Mouse (Mus musculus): ENCODE measurements around the gene Igflr1. TPM values are rescaled to one million over a fixed set of nuclear protein-coding genes. Genes with fewer than 3 reads are reported as not detected.
A peak's percentile ranks its signal among the peaks of the same experiment; 100 is the strongest.

Gene Igflr1
- polyA plus RNA-seq, 1 experiment from 2014 or later = 3.2 TPM

DNA sequence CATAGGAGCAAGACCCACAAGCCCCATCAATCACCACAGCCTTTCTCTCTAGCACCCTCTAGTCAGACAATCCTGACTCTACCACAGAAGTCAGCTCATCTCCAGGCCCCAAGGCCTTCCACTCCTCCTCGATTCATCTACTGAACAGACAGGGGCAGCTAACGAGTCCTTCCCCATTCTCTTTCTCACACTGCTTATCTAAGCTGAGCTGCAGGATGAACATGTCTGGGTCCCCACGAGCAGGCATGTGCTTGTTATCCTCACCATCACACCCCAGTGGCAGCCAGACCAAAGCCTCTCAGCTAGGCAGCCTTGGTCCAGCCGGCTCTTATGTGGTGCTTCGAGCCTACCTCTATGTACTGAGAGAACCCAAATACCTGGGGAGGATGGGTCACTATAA lies 7.2 kb downstream of the Igflr1 start:
- Histone ChIP-seq H3K36me3 (ENCODE audit: control insufficient read depth, insufficient read depth, low read length) (peaks cover 72% of the 10 kb centered on the region), H3K27me3 (ENCODE audit: control insufficient read depth, insufficient read depth, low read length) (no peaks in the 10 kb centered on the region), H3K4me3 (ENCODE audit: low read depth, low read length) (no peak overlapping the region), H3K9me3 (replicated peaks; ENCODE audit: control insufficient read depth, low read length) (no peaks in the 10 kb centered on the region), H3K4me2 (no peak overlapping the region), H3K4me1 (ENCODE audit: control insufficient read depth, insufficient read depth, low read length) (no peaks in the 10 kb centered on the region), H3K27ac (ENCODE audit: low read depth, low read length) (no peak overlapping the region), H3K9ac (ENCODE audit: low read depth, low read length) (no peak overlapping the region)
- 90% methylated on average over 5 of the region's 5 CpGs for WGBS (ENCODE audit: insufficient replicate concordance)
- ATAC-seq (replicated peaks; ENCODE audit: insufficient number of reproducible peaks, low FRiP score, low TSS enrichment) = no peak

DNA sequence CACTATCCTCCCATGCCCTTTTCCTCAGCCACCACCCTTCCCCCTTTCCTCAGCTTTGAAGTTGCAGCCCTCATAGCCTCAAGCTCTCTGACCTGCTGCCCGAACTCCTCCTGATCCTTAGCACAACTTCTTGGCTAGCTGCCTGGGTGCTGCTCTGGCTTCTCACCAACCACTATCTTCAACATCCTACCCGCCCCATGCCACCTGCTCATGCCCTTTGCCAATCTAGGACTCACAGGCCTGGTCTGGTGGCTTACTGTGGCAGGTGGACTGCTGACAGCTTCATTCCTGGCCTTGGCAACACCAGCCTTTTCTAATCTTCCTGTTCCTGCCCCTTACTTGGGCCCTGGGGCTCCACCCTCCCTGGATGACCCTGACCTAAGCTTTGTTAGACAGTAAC lies 7.7 kb downstream of the Igflr1 start:
- no peak for ATAC-seq (replicated peaks; ENCODE audit: insufficient number of reproducible peaks, low FRiP score, low TSS enrichment)
- Histone ChIP-seq H3K4me2 (no peak overlapping the region), H3K9me3 (replicated peaks; ENCODE audit: control insufficient read depth, low read length) (no peaks in the 10 kb centered on the region), H3K9ac (ENCODE audit: low read depth, low read length) (no peak overlapping the region), H3K4me3 (ENCODE audit: low read depth, low read length) (no peak overlapping the region), H3K27ac (ENCODE audit: low read depth, low read length) (no peak overlapping the region), H3K4me1 (ENCODE audit: control insufficient read depth, insufficient read depth, low read length) (no peaks in the 10 kb centered on the region), H3K27me3 (ENCODE audit: control insufficient read depth, insufficient read depth, low read length) (no peaks in the 10 kb centered on the region), H3K36me3 (ENCODE audit: control insufficient read depth, insufficient read depth, low read length) (peaks cover 78% of the 10 kb centered on the region)
- 68% methylated on average over 2 of the region's 2 CpGs for WGBS (ENCODE audit: insufficient replicate concordance)

DNA sequence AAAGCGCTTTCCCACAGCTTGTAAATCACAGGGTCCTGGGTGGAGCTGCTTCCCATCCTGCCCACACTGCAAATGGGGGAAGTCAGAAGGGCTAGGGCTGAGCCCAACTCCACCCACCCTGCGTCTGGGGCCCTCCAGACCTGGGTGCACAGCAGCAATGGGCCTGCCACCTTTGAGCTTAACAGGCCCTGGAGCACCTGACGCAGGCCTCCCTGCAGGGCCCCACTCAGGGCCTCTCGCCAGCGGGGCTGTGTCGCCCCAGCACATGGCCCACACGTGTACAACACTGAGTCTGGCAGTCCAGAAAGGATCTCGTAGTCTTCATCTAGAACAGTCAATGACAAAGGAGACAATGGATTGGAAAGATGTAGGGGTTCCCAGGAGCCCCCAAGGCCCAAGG lies 14.7 kb downstream of the Igflr1 start:
- WGBS (ENCODE audit: insufficient replicate concordance) = 96% methylated on average over 8 of the region's 8 CpGs
- H3K9me3 ChIP-seq (replicated peaks; ENCODE audit: control insufficient read depth, low read length) = no peaks in the 10 kb centered on the region
- 0 out of 2 replicates have a peak, but pooled peaks have one; percentile 4 for ATAC-seq (replicated peaks; ENCODE audit: insufficient number of reproducible peaks, low FRiP score, low TSS enrichment)
- H3K9ac ChIP-seq (ENCODE audit: low read depth, low read length) = no peak overlapping the region
- no peak overlapping the region for H3K4me2 ChIP-seq
- H3K4me3 ChIP-seq (ENCODE audit: low read depth, low read length) = no peak overlapping the region
- peaks cover 77% of the 10 kb centered on the region for H3K36me3 ChIP-seq (ENCODE audit: control insufficient read depth, insufficient read depth, low read length)
- no peaks in the 10 kb centered on the region for H3K4me1 ChIP-seq (ENCODE audit: control insufficient read depth, insufficient read depth, low read length)
- H3K27me3 ChIP-seq (ENCODE audit: control insufficient read depth, insufficient read depth, low read length) = no peaks in the 10 kb centered on the region
- H3K27ac ChIP-seq (ENCODE audit: low read depth, low read length) = no peak overlapping the region

DNA sequence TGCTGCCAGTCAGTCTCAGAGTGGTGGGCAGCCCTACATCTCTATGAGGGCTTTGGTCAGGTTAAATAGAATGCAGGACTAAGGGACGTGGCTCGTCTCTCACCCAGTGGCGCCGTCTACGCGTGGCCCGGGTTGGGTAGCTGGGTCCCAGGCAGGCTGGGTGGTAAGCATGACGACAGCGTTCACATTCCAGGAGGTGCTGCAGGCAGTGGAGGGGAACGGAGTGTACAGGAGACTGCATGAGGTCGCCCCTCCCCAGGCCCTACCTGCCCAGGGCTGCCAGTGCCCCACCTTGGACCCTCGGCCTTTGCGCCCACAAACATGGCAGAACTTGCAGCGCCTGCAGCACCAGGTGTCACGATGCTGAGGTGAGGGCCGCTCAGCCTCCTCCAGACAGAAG lies 16.3 kb downstream of the Igflr1 start:
- Histone ChIP-seq H3K9me3 (replicated peaks; ENCODE audit: control insufficient read depth, low read length) (no peaks in the 10 kb centered on the region), H3K4me2 (no peak overlapping the region), H3K36me3 (ENCODE audit: control insufficient read depth, insufficient read depth, low read length) (peaks cover 74% of the 10 kb centered on the region), H3K9ac (ENCODE audit: low read depth, low read length) (no peak overlapping the region), H3K27me3 (ENCODE audit: control insufficient read depth, insufficient read depth, low read length) (no peaks in the 10 kb centered on the region), H3K4me1 (ENCODE audit: control insufficient read depth, insufficient read depth, low read length) (no peaks in the 10 kb centered on the region), H3K27ac (ENCODE audit: low read depth, low read length) (no peak overlapping the region), H3K4me3 (ENCODE audit: low read depth, low read length) (no peak overlapping the region)
- WGBS (ENCODE audit: insufficient replicate concordance) = 95% methylated on average over 16 of the region's 16 CpGs
- no peak for ATAC-seq (replicated peaks; ENCODE audit: insufficient number of reproducible peaks, low FRiP score, low TSS enrichment)

DNA sequence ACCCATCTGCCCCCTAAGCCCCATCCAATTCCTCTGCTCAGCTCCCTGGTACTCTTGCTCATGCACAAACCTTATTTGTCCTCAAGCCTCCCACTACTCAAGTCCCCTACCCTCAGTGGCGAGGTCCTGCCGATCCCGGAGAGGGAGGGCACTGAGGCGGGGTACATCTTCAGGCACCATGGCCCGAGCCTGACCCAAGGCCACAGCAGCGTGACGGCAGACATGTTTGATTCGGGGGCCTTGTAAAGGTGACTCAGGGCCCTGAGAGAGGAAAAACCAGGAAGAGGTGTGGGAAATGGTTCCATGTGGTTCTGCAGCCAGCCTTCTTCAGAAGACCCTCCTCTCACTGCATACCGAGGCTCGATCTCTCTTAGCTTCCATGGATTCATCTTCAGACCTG lies 19.1 kb downstream of the Igflr1 start:
- Histone ChIP-seq H3K4me3 (ENCODE audit: low read depth, low read length) (no peak overlapping the region), H3K27ac (ENCODE audit: low read depth, low read length) (no peak overlapping the region), H3K9me3 (replicated peaks; ENCODE audit: control insufficient read depth, low read length) (no peaks in the 10 kb centered on the region), H3K36me3 (ENCODE audit: control insufficient read depth, insufficient read depth, low read length) (peaks cover 49% of the 10 kb centered on the region), H3K27me3 (ENCODE audit: control insufficient read depth, insufficient read depth, low read length) (no peaks in the 10 kb centered on the region), H3K9ac (ENCODE audit: low read depth, low read length) (no peak overlapping the region), H3K4me1 (ENCODE audit: control insufficient read depth, insufficient read depth, low read length) (peaks cover 7% of the 10 kb centered on the region), H3K4me2 (no peak overlapping the region)
- 93% methylated on average over 10 of the region's 10 CpGs for WGBS (ENCODE audit: insufficient replicate concordance)
- no peak for ATAC-seq (replicated peaks; ENCODE audit: insufficient number of reproducible peaks, low FRiP score, low TSS enrichment)

- peaks cover 41% of the 10 kb centered on the region for H3K36me3 ChIP-seq (ENCODE audit: control insufficient read depth, insufficient read depth, low read length)
- no peak for ATAC-seq (replicated peaks; ENCODE audit: insufficient number of reproducible peaks, low FRiP score, low TSS enrichment)
- no peaks in the 10 kb centered on the region for H3K9me3 ChIP-seq (replicated peaks; ENCODE audit: control insufficient read depth, low read length)
- peaks cover 10% of the 10 kb centered on the region for H3K4me1 ChIP-seq (ENCODE audit: control insufficient read depth, insufficient read depth, low read length)
- no peak overlapping the region for H3K27ac ChIP-seq (ENCODE audit: low read depth, low read length)
- no peak overlapping the region for H3K4me3 ChIP-seq (ENCODE audit: low read depth, low read length)
- no peak overlapping the region for H3K9ac ChIP-seq (ENCODE audit: low read depth, low read length)
- no peaks in the 10 kb centered on the region for H3K27me3 ChIP-seq (ENCODE audit: control insufficient read depth, insufficient read depth, low read length)
- 92% methylated on average over 7 of the region's 7 CpGs for whole genome bisulfite sequencing (ENCODE audit: insufficient replicate concordance)
- H3K4me2 ChIP-seq = no peak overlapping the region
Observed at GRCm38 (mm10) chr7:30585170-30585569, 19.9 kb downstream of the Igflr1 start.

DNA sequence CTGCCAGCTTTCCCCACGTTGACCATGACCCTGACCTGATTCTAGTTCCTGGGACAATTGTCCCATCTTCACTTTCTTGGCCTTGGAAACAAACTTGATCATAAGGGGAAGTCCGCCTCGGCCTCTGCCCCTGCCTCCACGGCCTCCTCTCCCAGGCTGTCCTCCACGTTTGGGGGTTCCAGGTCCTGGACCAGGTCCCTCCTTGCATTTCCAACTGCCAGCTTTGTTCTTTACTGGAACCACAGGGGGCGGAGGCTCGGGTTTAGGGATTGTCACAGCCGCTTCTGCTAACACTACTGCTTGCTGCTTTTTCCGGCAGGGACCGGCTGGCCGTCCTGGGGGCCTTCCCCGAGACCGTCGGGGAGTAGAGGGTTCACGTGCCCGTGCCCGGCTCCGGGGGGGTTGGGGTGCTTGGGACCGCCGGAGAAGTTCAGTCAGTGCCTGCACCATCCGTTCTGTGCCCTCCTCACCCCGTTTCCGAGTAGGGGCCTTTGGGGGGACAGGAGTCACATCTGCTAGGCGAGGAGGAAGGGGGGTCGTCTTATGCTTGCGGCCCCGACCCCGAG lies 21.3 kb downstream of the Igflr1 start:
- Histone ChIP-seq H3K36me3 (ENCODE audit: control insufficient read depth, insufficient read depth, low read length) (peaks cover 33% of the 10 kb centered on the region), H3K4me3 (ENCODE audit: low read depth, low read length) (no peak overlapping the region)

GRCm38 (mm10) chr7:30587842-30588667 lies 22.8 kb downstream of the Igflr1 start:
- H3K4me2 ChIP-seq = peak overlapping the region; percentile 95
- H3K36me3 ChIP-seq (ENCODE audit: control insufficient read depth, insufficient read depth, low read length) = peaks cover 23% of the 10 kb centered on the region
- H3K4me3 ChIP-seq (ENCODE audit: low read depth, low read length) = peak overlapping the region; percentile 80
- 1% methylated on average over 47 of the region's 67 CpGs for WGBS (ENCODE audit: insufficient replicate concordance)
- H3K27ac ChIP-seq (ENCODE audit: low read depth, low read length) = peak overlapping the region; percentile 94
- 0 out of 2 replicates have a peak, but pooled peaks cover 4% of the 10 kb centered on the region for H3K27me3 ChIP-seq (ENCODE audit: control insufficient read depth, insufficient read depth, low read length)
- peak overlapping the region; percentile 90 for H3K9ac ChIP-seq (ENCODE audit: low read depth, low read length)
- H3K9me3 ChIP-seq (replicated peaks; ENCODE audit: control insufficient read depth, low read length) = no peaks in the 10 kb centered on the region
- H3K4me1 ChIP-seq (ENCODE audit: control insufficient read depth, insufficient read depth, low read length) = peaks cover 10% of the 10 kb centered on the region
- peak; percentile 11 for ATAC-seq (replicated peaks; ENCODE audit: insufficient number of reproducible peaks, low FRiP score, low TSS enrichment)

More for the DNA sequence above, 21.3 kb downstream of the Igflr1 start:
- H3K9me3 ChIP-seq (replicated peaks; ENCODE audit: control insufficient read depth, low read length) = no peaks in the 10 kb centered on the region
- no peak overlapping the region for H3K27ac ChIP-seq (ENCODE audit: low read depth, low read length)
- peak overlapping the region; percentile 95 for H3K4me2 ChIP-seq
- ATAC-seq (replicated peaks; ENCODE audit: insufficient number of reproducible peaks, low FRiP score, low TSS enrichment) = no peak
- 90% methylated on average over 28 of the region's 28 CpGs for WGBS (ENCODE audit: insufficient replicate concordance)
- peaks cover 10% of the 10 kb centered on the region for H3K4me1 ChIP-seq (ENCODE audit: control insufficient read depth, insufficient read depth, low read length)
- no peaks in the 10 kb centered on the region for H3K27me3 ChIP-seq (ENCODE audit: control insufficient read depth, insufficient read depth, low read length)
- no peak overlapping the region for H3K9ac ChIP-seq (ENCODE audit: low read depth, low read length)
